Mouse (Mus musculus): ENCODE data around the gene Trappc10.

- TF ChIP-seq CTCF (IDR thresholded peaks at IDR 0.05; ENCODE audit: extremely low read depth, insufficient read depth, insufficient read length, insufficient replicate concordance) (no peak), POLR2A (IDR thresholded peaks at IDR 0.05; ENCODE audit: low read depth, low read length) (no peak)
Observed at GRCm38 (mm10) chr10:78168792-78169191, 75.6 kb downstream of the Trappc10 start.

Measured in spleen, adult 2 months (tissue).